Mouse (Mus musculus): ENCODE data around the gene Uvrag. TPM values are rescaled to one million over a fixed set of nuclear protein-coding genes. Genes with fewer than 3 reads are reported as not detected.
"Not testable (repeated sequence)": the region's sequence is repeated elsewhere in the genome, so short reads cannot be mapped to it uniquely, and the experiment has no call there.

The Uvrag gene
- polyA plus RNA-seq, 3 experiments from 2014 or later = 5.7 to 9.7 (median 7.0) TPM

DNA sequence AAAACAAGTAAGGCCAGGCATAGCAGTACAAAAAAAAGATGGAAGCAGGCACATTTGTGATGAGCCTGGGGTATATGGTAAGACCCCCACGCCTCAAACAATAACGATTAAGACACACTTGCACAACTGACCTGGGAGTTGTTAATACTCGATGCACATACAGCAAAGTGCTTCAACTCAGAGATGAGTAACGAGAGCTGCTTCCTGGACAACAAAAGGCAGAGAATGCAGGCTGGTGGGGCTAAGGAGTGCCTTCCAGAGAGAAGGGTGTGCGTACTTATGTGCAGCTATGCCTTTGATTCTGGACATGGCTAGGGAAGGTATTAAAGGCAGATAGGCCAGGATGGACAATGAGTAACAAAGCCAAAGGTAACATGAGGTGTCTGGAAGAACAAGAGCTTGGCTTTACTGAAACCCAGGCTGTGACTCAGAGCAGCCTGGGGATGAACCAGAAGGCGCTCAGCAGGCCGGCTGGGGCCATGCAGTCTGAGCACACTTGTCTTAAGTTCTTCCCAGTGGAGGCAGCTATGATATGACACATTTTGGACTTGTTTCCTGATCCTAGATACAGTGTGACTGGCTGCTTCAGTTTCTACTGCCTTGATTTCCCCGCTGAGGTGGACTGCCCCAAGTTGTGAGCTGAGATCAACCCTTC is 172.1 kb downstream of the Uvrag start:
- ATAC-seq = no peak

DNA sequence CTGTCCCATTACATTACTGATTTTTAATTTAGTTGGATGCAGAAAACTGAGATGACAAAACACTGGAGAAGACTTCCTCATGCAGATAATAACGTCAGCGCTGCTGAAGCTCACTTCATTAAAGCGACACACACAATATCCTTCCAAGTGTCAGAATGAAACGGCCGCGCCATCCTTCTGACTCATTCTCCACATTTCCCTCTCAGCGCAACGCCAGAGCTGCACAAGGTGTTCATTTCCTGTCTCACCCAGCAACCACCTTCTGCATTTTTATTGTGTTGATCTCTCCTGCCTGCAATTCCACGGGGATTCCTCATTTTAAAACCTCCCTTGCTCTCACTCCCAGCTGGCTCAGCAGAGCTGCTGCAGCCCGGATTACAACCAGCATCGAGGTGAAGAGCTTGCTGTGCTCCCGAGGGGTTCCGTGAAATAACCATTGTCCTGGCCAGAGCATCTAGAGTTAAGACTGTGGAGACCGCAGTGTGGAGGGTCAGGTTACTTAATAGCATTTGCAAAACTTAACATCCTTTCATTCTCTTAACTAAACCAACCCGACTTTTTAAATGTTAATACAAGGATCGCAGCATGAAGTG is 172.8 kb downstream of the Uvrag start:
- ATAC-seq = no peak

DNA sequence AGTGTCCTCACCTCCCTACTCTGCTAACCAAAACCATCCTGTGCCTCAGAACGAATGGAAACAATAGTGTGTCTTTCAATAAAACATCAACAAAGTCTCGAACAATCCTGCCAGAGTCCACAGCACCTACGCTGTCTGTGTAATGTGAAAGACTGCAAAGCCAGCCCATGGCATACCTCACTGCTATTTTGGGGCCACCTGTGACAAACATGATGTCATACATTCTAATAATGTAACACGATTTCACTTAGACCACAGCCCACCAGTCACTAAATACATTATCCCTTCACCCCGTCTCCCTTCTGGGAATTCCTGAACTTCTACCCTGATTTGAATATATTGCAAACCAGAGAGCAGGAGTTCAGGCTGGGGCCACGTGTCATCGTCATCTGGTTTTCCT is 173.3 kb downstream of the Uvrag start:
- no peak for ATAC-seq

DNA sequence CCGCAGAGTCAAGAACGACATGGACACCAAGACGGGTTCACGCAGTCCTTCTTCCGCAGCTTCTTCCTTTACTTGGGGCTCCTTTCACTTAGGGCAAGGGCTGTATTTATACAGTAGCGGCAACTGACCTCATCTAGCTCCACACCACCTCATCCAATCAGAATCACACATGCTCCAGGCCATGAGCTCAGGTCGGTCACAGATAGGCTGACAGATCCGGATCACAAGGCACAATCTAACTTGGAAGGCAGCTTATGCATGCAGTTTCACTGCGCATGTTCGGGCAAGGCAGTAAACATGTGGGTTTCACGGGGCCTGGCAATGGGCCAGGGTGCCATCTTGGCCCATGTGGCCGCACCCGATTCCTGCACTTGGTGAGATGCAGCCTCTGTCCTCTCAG is 177.4 kb downstream of the Uvrag start:
- ATAC-seq = not testable (repeated sequence)

DNA sequence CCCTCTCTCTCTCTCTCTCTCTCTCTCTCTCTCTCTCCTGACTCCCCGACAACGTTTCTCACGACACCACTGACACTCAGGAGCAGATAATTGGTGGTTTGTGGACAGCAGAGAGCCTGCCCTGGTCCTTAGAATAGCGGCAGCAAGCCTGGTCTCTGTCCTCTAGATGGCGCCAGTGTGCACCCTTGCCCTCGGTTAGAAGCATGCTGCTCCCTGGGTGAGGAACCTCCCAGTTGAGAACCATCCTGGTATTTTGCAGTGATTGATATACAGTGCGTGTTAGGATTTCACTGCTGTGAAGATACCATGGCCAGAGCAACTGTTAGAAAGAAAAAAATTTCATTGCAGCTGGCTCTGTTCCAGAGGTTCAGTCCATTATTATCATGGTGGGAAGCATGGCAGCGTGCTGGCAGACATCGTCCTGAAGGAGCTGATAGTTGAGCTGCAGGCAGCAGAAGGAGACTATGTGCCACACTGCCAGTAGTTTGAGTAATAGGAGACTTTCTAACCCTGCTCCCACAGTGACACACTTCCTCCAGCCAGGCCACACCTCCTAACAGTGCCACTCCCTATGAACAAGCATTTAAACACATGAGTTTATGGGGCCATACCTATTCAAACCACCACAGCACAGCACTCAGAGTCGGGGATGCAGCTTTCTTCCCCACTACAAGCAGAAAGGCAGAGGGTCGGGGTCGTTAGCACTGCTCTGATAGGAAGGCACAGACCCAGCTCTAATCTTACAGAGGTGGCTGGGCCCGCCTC is 178.2 kb downstream of the Uvrag start:
- ATAC-seq = peak; percentile 85

DNA sequence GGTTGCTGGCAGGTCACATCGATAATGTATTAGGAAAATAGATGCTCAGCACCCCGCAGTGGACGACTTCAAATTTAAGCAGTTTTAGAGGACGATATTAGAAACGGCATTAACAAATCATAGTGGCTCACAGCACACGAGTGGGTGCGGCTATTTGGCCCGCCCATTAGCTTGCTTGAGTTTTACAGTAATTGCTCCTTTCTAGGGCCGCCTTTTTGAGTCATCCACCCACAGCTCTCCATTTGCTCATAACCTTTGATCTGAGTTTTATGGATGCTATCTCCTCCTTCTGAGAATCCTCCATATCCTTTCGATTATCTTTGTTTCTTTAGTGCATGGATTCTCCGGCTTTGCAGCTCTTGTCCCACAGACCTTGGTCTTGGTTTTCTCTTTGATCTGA is 178.9 kb downstream of the Uvrag start:
- peak; percentile 50 for ATAC-seq

DNA sequence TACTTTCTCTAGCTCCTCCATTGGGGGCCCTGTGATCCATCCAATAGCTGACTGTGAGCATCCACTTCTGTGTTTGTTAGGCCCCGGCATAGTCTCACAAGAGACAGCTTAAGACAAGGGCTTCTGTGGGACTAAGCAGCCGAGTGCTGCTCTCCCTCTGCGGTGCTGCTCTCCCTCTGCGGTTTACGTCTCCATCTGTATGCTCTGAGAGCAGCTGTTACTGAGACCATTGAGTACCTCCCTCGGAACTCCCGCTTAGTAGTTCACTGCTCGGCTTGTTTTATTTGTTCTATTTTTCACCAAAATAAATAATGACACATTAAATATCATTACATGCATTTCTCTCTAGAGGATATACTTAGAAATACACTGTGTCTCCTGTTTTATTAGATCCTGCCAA is 180.7 kb downstream of the Uvrag start:
- ATAC-seq = no peak

DNA sequence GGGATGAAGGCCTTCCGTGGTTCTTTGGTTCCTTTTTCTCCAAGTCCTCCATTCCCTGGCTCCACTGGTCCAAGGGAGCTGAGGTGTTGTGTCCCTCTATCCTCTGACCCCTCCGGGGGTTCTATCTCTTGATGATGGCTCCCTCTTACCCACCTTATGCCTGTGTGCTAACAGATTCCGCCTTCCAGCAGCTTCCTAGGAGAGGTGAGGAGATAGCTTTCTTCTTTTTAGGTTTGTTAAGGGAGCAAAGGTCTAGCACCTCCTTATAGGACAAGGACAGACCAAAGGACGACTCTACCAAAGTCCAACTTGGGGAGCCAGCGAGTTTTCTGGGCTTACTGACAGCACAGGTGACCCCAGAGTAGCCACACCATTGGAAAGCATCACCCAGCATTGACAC is 181.7 kb downstream of the Uvrag start:
- no peak for ATAC-seq

DNA sequence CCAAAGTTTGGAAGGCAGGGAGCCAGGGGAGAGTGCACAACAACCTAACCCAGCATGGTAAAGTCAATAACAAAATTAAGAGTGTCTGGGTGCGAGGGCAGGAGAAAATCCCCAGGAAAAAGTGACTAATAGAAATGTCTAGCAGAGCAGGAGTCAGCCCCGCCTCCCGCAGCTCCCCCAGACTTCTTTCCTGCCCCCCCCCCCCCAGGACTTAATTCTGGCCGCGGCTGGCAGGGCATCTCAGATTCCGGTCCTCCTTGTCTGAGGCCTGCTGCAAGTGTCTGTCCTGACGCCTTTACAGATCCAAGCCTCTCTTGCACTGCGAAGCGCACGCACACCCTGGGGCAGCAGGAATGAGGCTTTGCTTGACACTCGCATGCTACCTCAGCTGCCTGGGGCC is 182.8 kb downstream of the Uvrag start:
- no peak for ATAC-seq

DNA sequence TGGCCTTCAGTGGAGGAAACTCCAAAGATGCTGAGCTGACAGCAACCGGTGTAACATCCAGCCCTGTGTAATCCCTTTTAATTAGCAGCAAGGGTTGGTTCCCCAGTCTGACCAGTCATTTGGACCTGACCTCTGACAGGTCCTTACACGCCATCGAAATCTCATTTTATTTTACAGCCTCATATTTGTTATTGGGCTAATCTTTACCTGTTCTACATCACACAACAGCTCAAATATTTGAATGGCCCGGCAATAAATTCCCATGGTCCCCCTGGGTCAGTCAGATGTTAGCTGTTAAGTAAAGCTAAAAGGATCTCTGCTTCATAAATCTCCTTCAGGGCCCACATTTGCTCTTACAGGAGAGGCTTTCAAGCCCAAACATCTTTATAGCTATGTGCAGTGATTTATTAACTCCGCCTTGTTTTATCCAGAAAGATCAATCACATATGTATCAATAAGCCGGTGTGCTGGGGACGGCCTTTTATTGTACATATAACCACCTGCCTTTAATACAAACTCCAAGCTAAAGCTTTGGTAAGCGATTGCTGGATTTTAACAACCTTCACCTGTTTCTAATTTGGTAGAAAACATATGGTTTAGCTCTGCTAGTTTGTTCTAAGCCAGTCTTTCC is 183.7 kb downstream of the Uvrag start:
- ATAC-seq = no peak

DNA sequence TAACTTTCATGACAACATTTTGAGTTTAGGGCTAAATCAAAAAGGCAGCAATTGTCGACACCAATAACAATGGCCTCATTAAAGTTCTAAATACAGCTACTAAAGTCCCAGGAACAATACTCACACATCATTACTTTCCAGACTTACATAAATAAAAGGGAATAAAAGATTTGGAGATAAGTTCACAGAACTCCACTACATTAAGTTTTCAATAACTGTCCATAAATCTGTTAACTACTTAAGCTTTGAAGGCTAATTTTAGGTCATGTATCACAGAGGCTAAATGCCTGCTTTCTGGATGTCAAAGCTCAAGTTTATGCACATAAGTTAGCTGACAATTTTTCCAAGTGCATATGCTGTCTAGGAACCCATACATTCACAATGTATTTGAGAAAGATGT is 184.3 kb downstream of the Uvrag start:
- ATAC-seq = no peak

DNA sequence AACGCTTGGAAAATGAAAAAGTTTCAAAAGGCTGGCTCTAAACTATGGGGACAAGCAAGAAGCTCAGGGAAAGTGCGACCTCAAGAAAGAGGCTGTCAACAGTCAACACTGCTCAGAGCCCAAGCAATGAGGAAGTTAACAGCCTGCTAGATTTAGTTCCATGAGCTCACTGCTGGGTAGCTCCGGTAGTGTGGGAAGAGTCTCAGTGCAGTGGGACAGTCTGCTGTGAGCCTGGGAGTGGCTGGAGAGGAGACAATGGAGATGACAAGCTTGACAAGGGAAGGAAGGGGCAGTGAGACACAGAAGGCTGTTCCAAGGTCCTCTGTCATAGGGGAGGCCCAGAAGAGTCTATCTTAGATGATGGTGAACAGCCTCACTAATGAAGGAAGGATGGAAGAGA is 187.3 kb downstream of the Uvrag start:
- no peak for ATAC-seq

DNA sequence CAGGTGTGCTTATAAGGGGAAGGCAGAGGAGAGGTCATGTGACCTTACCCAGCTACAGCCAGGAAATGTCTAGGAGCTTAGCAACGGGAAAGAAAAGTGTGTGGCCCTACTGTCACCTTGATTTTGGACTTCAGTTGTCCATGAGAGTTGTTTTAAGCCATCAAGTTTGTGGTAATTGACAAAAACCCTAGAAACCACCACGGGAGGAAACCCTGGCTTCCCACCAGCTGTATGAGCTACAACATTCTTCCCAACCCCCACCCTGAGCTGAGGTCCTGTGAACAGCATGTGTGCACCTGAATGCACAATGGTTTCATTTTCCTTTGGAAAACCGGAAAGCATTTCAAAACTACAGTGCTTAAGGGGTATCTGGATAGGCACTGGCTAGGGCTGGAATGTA is 196.0 kb downstream of the Uvrag start:
- ATAC-seq = no peak

DNA sequence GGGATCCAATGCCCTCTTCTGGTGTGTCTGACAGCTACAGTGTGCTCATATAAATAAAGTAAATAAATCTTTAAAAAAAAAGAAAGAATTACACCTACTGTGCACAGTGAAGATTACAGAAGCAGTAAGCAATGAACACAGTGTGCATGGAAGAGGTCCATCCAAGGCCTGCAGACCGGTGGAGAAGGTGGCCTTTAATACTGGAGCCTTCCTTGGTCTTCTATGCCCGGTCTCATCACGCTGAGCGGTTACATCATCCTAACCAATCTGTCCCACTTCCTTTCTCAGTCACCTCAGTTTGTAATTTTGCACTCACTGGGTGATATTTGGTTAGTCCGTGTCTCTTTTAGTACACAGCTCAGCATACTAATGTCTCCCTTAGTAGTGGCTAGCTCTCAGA is 197.3 kb downstream of the Uvrag start:
- no peak for ATAC-seq

DNA sequence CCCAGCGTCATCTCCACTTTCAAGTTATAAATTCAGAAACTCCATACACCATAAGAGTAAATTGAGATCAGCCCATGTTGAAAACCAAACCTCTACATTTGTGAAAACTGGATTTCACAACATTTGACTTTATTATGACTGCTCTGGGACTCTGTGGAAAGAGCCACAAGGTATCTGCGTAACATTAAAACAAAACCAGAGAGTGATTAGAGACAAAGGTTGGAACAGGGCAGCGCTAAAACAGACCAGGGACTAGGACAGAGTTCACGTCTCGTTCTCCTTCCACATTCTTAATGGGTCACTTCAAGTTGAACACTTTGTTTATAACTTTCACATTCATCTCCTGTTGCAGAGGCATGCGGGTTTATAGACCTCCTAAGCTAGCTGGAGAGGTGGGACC is 198.2 kb downstream of the Uvrag start:
- no peak for ATAC-seq

DNA sequence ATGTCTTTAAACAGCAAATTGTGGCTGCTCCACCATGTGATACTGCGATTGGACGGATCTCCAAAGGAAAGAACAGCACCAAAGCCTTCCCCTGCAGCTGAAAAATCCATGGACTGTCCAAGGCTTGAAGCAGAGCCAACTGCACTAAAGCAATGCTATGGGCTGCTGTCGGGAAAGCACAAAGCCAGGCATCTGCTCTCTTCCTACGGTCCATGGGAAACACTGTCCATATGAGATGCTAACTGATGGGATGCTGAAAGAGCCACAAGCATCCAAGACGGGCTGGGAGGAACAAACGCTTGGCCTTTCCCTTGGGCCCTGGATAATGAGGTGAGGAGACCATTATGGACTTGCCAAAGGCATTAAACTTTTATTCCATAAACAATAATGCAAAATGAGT is 201.7 kb downstream of the Uvrag start:
- ATAC-seq = no peak

DNA sequence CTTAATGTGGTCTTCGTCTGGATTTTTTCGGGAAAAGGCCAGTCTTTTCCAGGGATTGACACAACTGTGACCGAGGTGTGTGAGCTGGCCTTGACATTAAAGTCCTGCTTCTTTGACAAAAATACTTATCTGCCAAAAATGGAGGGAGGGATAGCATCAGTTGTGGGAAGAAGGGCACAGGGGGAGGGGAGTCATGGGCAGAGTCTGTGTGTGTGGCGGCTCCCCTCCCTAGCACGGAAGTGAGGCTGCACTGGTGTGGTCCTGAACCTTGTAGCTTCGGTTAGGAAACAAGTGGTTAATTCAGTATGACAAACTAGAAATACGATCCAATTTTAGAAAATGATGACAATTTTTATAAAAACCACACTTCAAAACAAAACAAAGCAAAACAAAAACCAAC is 202.3 kb downstream of the Uvrag start:
- ATAC-seq = no peak

DNA sequence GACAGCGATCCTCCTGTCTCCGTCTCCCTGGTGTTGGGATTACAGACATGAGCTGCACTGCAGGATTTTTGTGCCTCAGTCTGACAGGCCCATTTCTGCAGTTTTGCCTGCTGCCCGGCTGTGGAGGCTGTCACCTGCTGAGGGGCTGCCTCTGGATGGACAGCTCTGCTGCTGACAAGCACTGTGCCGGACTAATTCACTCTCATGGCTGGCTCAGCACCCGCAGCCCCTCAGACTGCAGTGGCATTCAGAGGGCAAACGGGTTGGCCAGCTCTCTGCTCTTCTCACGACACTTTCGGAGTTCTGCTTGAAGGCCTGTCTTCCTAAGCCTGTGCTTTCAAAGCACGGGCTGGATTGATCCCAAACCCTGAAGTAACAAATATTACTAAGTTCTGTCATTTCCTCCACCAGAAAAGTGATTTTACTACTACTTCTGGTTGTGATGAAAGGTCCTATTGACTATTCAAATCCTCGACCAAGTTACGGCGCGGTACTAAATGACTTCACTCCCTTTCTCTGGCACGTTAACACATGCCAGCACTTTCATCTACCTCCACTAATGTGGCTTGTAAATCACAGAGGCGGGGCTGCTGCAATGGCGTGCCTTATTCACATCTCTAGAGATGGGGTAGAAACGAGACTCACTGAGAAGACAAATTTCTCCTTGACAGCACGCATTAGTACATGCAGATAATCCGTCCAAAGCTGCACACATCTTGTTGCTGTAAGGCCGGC is 203.7 kb downstream of the Uvrag start:
- ATAC-seq = no peak

DNA sequence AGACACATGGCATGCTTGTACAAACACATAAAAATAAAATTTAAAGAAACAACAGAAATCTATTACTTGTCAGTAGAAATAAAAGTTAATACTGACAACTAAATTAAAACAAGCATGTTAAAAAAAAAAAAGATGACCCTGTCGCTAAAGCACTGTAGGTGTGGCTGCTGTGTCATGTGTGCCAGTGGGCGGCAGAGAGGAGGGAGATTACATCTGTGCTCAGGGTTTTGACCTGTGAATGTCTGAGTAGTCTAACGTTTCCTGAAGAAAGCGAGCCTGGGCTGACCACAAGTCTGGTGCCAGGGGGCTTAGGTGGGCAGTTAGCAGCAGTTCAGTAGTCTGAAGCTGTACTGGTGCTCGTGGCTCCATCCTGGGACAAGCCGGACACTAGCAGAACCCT is 205.2 kb downstream of the Uvrag start:
- no peak for ATAC-seq

DNA sequence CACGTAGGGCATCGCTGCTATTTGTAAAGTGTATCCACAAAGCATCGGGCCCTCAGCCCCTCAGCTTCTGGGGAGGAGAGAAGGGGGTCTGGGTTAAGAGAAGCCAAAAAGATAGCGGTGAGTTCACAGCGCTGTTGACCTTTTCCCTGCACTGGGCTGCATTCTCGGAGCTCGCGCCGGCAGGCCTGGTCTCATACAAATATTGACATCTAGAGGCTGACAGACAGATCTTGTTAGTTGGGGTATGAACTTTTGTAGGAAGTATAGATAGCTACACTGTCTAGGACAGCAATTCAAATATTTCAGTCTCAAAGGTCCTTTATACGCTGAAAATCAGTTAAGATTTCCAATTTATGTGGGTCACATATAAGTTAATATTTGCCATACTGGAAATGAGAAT is 205.7 kb downstream of the Uvrag start:
- ATAC-seq = no peak

DNA sequence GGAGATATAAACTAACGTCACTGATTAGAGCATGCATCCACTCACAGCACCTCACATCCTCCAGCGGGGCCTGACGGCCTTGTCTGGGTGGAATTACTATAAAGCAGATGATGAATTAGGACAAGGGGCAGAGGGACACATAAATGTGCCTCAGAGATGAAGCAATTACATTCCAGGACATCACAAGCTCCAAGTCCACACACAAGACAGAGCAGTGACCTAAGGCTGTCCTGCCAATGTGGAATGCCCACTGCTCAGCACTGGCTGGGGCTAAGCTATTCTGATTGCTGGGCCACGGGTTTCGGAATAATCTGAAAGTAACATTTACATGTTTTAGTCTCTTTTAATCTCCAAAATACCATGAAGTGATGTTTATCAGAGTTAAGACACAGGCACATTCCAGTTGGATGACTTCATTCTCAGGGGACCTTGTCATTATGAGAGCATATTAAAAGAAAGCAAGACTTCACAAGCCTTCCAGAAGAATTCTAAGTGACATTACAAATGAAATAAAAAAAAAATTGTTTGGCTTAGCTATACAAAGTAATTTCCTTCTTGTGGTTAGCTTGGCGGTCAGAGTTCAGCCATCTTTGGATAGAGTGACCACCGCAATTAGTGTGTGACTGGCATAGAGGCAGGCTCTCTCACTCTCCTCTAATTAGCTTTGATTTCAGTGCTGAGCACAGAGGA is 212.5 kb downstream of the Uvrag start:
- ATAC-seq = no peak

DNA sequence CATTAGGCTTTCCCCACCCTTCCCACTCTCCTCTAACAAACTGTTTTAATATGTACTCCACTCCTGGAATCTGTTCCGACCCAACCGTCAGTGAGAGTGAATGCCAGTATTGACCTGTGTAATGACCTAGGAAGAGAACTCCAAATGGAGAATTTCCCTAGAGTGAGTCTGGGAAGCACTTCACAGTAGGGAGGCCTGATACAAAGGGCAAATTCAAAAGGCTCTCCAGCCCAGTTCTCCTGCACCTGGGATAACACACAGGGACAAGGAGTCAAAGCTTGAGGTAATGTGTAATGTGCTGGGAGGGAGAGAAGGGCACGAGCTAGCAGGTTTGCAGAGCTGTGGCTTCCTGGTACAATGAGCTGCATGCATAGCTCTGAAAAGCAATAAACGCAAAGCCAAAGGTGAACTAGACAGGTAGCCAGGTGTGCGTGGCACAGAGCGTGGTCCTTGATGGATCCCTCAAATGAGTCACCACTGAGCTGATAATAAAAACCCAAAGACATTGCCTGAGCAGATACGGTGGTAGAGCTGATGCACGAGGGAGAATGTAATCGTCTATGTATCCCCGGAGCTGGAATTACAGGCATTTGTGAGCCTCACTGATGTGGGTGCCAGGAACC is 213.9 kb downstream of the Uvrag start:
- no peak for ATAC-seq

Data from inflammation-experienced regulatory T-cells, adult 6 months (primary cell).